Mouse (Mus musculus): Measurements from ENCODE around the gene Rundc3a. TPM values are rescaled to one million over a fixed set of nuclear protein-coding genes. Genes with fewer than 3 reads are reported as not detected.

Rundc3a gene
- polyA plus RNA-seq, 1 experiment: 53.7 TPM

GRCm38 (mm10) chr11:102424666-102425065 lies 31.5 kb downstream of the Rundc3a start:
- Histone ChIP-seq H3K4me1 (ENCODE audit: control insufficient read depth, insufficient read depth, low read length) (no peaks in the 10 kb centered on the region), H3K36me3 (ENCODE audit: control insufficient read depth, insufficient read depth, low read length) (no peaks in the 10 kb centered on the region), H3K4me3 (ENCODE audit: control insufficient read depth, low read depth, low read length) (no peak overlapping the region), H3K27me3 (ENCODE audit: control insufficient read depth, insufficient read depth, low read length) (no peaks in the 10 kb centered on the region), H3K27ac (ENCODE audit: control insufficient read depth, insufficient read depth, low read depth, low read length) (no peak overlapping the region)
- TF ChIP-seq CTCF (IDR thresholded peaks at IDR 0.05; ENCODE audit: control insufficient read depth, insufficient read depth, insufficient replicate concordance, low read depth, low read length) (no peak), POLR2A (IDR thresholded peaks at IDR 0.05; ENCODE audit: control insufficient read depth, low read depth, low read length) (no peak)

GRCm38 (mm10) chr11:102425555-102426316 lies 32.5 kb downstream of the Rundc3a start:
- Histone ChIP-seq H3K36me3 (ENCODE audit: control insufficient read depth, insufficient read depth, low read length) (no peaks in the 10 kb centered on the region), H3K4me1 (ENCODE audit: control insufficient read depth, insufficient read depth, low read length) (peaks cover 7% of the 10 kb centered on the region), H3K27me3 (ENCODE audit: control insufficient read depth, insufficient read depth, low read length) (no peaks in the 10 kb centered on the region), H3K4me3 (ENCODE audit: control insufficient read depth, low read depth, low read length) (no peak overlapping the region), H3K27ac (ENCODE audit: control insufficient read depth, insufficient read depth, low read depth, low read length) (no peak overlapping the region)
- TF ChIP-seq CTCF (IDR thresholded peaks at IDR 0.05; ENCODE audit: control insufficient read depth, insufficient read depth, insufficient replicate concordance, low read depth, low read length) (no peak), POLR2A (IDR thresholded peaks at IDR 0.05; ENCODE audit: control insufficient read depth, low read depth, low read length) (no peak)

GRCm38 (mm10) chr11:102428981-102429540 lies 35.9 kb downstream of the Rundc3a start:
- no peaks in the 10 kb centered on the region for H3K36me3 ChIP-seq (ENCODE audit: control insufficient read depth, insufficient read depth, low read length)
- no peak overlapping the region for H3K27ac ChIP-seq (ENCODE audit: control insufficient read depth, insufficient read depth, low read depth, low read length)
- no peak overlapping the region for H3K4me3 ChIP-seq (ENCODE audit: control insufficient read depth, low read depth, low read length)
- H3K4me1 ChIP-seq (ENCODE audit: control insufficient read depth, insufficient read depth, low read length): peaks cover 7% of the 10 kb centered on the region
- H3K27me3 ChIP-seq (ENCODE audit: control insufficient read depth, insufficient read depth, low read length): no peaks in the 10 kb centered on the region
- TF ChIP-seq POLR2A (IDR thresholded peaks at IDR 0.05; ENCODE audit: control insufficient read depth, low read depth, low read length): no peak
- no peak for TF ChIP-seq CTCF (IDR thresholded peaks at IDR 0.05; ENCODE audit: control insufficient read depth, insufficient read depth, insufficient replicate concordance, low read depth, low read length)

DNA sequence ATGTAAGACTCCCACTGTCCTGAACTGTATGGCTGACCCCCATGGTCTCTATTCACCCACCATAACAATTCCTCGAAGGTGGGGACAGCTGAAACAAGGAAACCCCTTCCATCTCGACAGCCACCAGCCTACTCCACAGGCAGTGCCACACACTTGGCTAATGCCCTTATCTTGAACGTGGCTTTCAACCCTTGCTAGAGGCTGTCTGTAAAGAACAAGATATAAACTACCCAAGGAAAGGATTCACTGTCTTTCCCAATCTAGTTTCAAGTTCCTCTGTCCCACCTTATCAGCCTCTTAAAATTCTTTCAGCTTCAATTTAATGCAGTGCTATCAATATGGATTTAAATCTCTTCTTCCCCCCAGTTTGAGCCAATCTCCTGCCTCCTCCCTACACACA lies 36.3 kb downstream of the Rundc3a start:
- H3K4me3 ChIP-seq (ENCODE audit: control insufficient read depth, low read depth, low read length): no peak overlapping the region; the same call in 1 of the 2 replicates
- TF ChIP-seq POLR2A (IDR thresholded peaks at IDR 0.05; ENCODE audit: control insufficient read depth, low read depth, low read length): no peak
- TF ChIP-seq CTCF (IDR thresholded peaks at IDR 0.05; ENCODE audit: control insufficient read depth, insufficient read depth, insufficient replicate concordance, low read depth, low read length): no peak
- H3K27me3 ChIP-seq (ENCODE audit: control insufficient read depth, insufficient read depth, low read length): no peaks in the 10 kb centered on the region
- H3K27ac ChIP-seq (ENCODE audit: control insufficient read depth, insufficient read depth, low read depth, low read length): no peak overlapping the region
- peaks cover 7% of the 10 kb centered on the region for H3K4me1 ChIP-seq (ENCODE audit: control insufficient read depth, insufficient read depth, low read length)
- H3K36me3 ChIP-seq (ENCODE audit: control insufficient read depth, insufficient read depth, low read length): no peaks in the 10 kb centered on the region

DNA sequence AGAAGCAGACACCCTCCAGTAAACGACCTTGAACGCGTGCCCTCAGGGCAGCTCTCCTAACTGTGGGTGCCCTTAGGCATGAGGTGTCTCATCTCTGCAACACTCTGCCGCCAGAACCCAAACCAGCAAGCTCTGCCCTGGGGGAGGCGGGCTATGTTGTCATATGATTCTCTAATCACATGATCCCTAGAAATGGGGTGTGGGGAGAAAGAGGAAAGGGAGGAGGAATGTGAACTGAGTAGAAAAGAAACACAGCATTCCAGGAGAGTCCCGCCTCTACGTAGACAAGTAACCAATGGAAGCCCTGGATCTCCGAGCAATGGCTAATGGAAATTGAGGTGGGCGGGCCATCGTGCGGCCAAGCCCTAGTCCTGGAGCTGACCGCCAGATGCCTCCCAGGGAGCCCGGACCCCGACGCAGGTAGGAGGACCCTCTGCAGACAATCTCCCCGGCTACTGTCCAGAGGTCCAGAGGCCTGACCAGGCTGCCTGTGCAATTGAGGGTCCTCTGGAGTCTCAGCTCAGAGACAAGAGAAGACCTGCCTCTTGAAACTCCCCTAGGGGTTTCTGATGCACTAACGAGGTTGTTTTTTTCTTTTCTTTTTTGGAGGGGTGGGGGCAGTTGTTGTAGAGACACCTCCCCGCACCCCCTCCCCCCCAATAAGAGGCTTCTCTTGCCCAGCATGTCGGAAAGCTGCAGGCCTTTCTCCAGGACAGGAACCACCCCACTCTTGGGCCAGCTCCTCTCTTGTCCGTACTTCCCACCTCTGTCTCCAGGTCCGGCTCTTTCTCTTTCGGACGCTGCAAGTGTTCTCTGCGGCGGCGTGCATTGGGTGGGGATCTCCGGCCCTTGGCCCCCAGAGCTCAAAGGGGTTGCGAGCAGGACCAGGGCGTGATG lies 37.2 kb downstream of the Rundc3a start, which contains the start of gene Grn:
TSS of gene Grn (plus strand) at position 195 of the 897 bp plus-strand sequence.
- peak within 1 kb of the TSS; percentile 68 for H3K27ac ChIP-seq (ENCODE audit: control insufficient read depth, insufficient read depth, low read depth, low read length)
- no peaks in the 10 kb centered on the region for H3K27me3 ChIP-seq (ENCODE audit: control insufficient read depth, insufficient read depth, low read length)
- H3K36me3 ChIP-seq (ENCODE audit: control insufficient read depth, insufficient read depth, low read length): no peaks in the 10 kb centered on the region
- H3K4me3 ChIP-seq (ENCODE audit: control insufficient read depth, low read depth, low read length): peak within 1 kb of the TSS; percentile 84
- TF ChIP-seq POLR2A (IDR thresholded peaks at IDR 0.05; ENCODE audit: control insufficient read depth, low read depth, low read length) (peak; percentile 15; the same call in 1 of the 2 replicates), CTCF (IDR thresholded peaks at IDR 0.05; ENCODE audit: control insufficient read depth, insufficient read depth, insufficient replicate concordance, low read depth, low read length) (no peak)
- H3K4me1 ChIP-seq (ENCODE audit: control insufficient read depth, insufficient read depth, low read length): peaks cover 7% of the 10 kb centered on the region

DNA sequence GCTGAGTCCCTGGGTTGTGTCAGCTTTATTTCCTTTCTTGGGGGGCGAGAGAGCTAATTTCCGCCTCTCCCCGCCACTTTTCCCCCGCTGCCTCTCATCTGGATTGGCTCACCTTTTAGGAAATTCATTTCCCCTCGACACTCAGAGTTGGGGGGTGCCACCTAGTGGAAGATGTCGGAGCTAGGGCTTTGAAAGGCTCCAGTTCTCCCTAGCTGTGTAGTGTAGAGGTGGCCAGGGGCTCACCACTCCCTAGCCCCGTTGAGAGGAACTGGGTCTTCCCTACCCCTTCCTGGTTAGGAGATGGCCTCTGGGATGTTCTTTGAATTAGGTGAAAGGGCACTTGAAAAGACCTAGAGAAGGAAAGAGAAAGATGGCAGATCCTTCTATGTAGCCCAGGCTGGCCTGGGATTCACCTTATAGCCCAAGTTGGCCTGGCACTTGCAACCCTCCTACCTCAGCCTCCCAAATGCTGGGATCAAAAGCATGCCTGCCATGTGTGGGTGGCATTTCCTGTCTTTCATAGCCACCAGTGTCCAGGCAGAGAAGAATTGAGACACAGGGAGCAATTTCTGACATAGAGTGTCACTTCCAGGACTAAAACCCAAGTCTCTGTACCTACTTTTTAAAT lies 37.9 kb downstream of the Rundc3a start:
- TF ChIP-seq CTCF (IDR thresholded peaks at IDR 0.05; ENCODE audit: control insufficient read depth, insufficient read depth, insufficient replicate concordance, low read depth, low read length) (peak; percentile 34; the same call in 1 of the 2 replicates), POLR2A (IDR thresholded peaks at IDR 0.05; ENCODE audit: control insufficient read depth, low read depth, low read length) (no peak)
- Histone ChIP-seq H3K36me3 (ENCODE audit: control insufficient read depth, insufficient read depth, low read length) (no peaks in the 10 kb centered on the region), H3K27me3 (ENCODE audit: control insufficient read depth, insufficient read depth, low read length) (no peaks in the 10 kb centered on the region), H3K4me3 (ENCODE audit: control insufficient read depth, low read depth, low read length) (peak overlapping the region; percentile 84), H3K4me1 (ENCODE audit: control insufficient read depth, insufficient read depth, low read length) (peaks cover 7% of the 10 kb centered on the region), H3K27ac (ENCODE audit: control insufficient read depth, insufficient read depth, low read depth, low read length) (no peak overlapping the region; the same call in 1 of the 2 replicates)
